Mouse (Mus musculus) lung, embryonic 14.5 days (tissue): ENCODE results near the gene Foxf1. TPM values are rescaled to one million over a fixed set of nuclear protein-coding genes. Genes with fewer than 3 reads are reported as not detected.

Source experiments
- ATAC-seq: fragments of 200-750 bp; cut with Nextera tagmentation; 2 replicates; pipeline ENCODE4 v1.8.0; 2017; ENCODE audit warnings: mild to moderate bottlenecking, moderate TSS enrichment, moderate library complexity; ENCODE audit not compliant: insufficient read depth
- DNase-seq: peaks from one replicate; pipeline ENCODE4 v3.0.0-alpha.2; 2015
- H3K27ac ChIP-seq: fragments of 300-500 bp; sonication (generic); 2 replicates; pipeline ENCODE4 v1.5.1; 2014; ENCODE audit warnings: low read depth, mild to moderate bottlenecking, moderate library complexity
- H3K27me3 ChIP-seq: fragments of 300-500 bp; sonication (generic); 2 replicates; pipeline ENCODE4 v1.6.1; 2014; ENCODE audit warnings: low read length, control low read depth; ENCODE audit not compliant: insufficient read depth
- H3K36me3 ChIP-seq: fragments of 300-500 bp; sonication (generic); 2 replicates; pipeline ENCODE4 v1.6.1; 2014; ENCODE audit warnings: control low read depth; ENCODE audit not compliant: insufficient read depth
- H3K4me1 ChIP-seq: fragments of 300-500 bp; sonication (generic); 2 replicates; pipeline ENCODE4 v1.6.1; 2014; ENCODE audit warnings: antibody characterized with exemption, control low read depth; ENCODE audit not compliant: insufficient read depth
- H3K4me2 ChIP-seq: fragments of 300-500 bp; sonication (generic); 2 replicates; pipeline ENCODE4 v1.6.1; 2014; ENCODE audit warnings: mild to moderate bottlenecking
- H3K4me3 ChIP-seq: fragments of 300-500 bp; sonication (generic); 2 replicates; pipeline ENCODE4 v1.5.1; 2014; ENCODE audit warnings: low read depth, low read length
- H3K9ac ChIP-seq: fragments of 300-500 bp; sonication (generic); 2 replicates; pipeline ENCODE4 v1.6.1; 2014
- H3K9me3 ChIP-seq: fragments of 300-500 bp; sonication (generic); 2 replicates; pipeline ENCODE4 v1.6.1; 2016; ENCODE audit warnings: low read depth, low read length, control low read depth
- CTCF ChIP-seq: IDR thresholded peaks from 2 replicates; pipeline ENCODE4 v1.5.1; 2016; ENCODE audit warnings: antibody characterized with exemption, low read depth
- WGBS: fragments of 180-500 bp; shearing (Covaris S2); extraction: QIAGEN DNeasy Blood & Tissue Kit; methylation state at CpG from one replicate; pipeline ENCODE4 v1.1.7; 2014; 5-methylcytosine and 5-hydroxymethylcytosine counted together
- polyA plus RNA-seq: library from polyadenylated mRNA; unstranded; fragments of >200 nt; fragmentation: Nextera tagmentation; extraction: Ambion mirVana; gene quantifications from 2 replicates; pipeline ENCODE4 v1.2.1, GENCODE M21; 2014

The Foxf1 gene
- polyA plus RNA-seq, 1 experiment from 2014 or later = 180 TPM

- H3K4me3 ChIP-seq = peak overlapping the region; percentile 36
- WGBS = 5% methylated on average over 6 of the region's 6 CpGs
- no peaks in the 10 kb centered on the region for H3K36me3 ChIP-seq
- DNase-seq (no peak), ATAC-seq (no peak)
- H3K27me3 ChIP-seq = peaks cover 87% of the 10 kb centered on the region
- TF ChIP-seq CTCF = no peak
- no peaks in the 10 kb centered on the region; the same call in 1 of the 2 replicates for H3K4me1 ChIP-seq
- H3K9ac ChIP-seq = no peak overlapping the region; the same call in 1 of the 2 replicates
- H3K27ac ChIP-seq = no peak overlapping the region
- H3K9me3 ChIP-seq = no peaks in the 10 kb centered on the region
- peak overlapping the region; percentile 68 for H3K4me2 ChIP-seq
Measured at GRCm38 (mm10) chr8:121126191-121126590, 42.0 kb downstream of the Foxf1 start.

DNA sequence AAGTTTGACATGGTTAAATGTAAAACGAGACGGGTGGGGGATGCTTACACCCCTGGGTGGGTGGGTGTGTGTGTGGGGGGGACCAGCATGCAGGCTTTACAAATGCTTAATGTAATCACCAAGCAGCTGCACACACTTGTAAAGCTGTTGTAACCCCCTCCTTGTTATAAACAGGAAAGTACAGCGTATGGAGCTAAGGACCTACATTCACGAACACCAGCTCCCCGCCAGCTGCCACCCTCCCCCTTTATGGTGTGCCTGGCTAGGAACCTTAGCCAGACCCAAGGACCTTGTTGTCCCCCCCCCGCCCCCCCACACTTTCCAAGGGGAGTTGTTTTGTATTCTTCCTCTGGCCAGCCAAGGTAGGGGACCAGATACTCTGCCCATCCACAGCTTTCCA is 42.5 kb downstream of the Foxf1 start:
- 6% methylated on average over 6 of the region's 6 CpGs for WGBS
- Histone ChIP-seq H3K27ac (peak overlapping the region; percentile 54; the same call in 1 of the 2 replicates), H3K4me2 (peak overlapping the region; percentile 68), H3K4me3 (peak overlapping the region; percentile 36), H3K9ac (no peak overlapping the region), H3K4me1 (no peaks in the 10 kb centered on the region; the same call in 1 of the 2 replicates), H3K9me3 (no peaks in the 10 kb centered on the region), H3K36me3 (no peaks in the 10 kb centered on the region), H3K27me3 (peaks cover 82% of the 10 kb centered on the region)
- DNase-seq (peak; percentile 55), ATAC-seq (peak; percentile 16; the same call in 1 of the 2 replicates)
- no peak for TF ChIP-seq CTCF

GRCm38 (mm10) chr8:121127291-121127701 is 43.1 kb downstream of the Foxf1 start:
- Histone ChIP-seq H3K36me3 (no peaks in the 10 kb centered on the region), H3K4me1 (no peaks in the 10 kb centered on the region; the same call in 1 of the 2 replicates), H3K27ac (peak overlapping the region; percentile 54; the same call in 1 of the 2 replicates), H3K4me3 (peak overlapping the region; percentile 44), H3K27me3 (peaks cover 76% of the 10 kb centered on the region), H3K9ac (no peak overlapping the region), H3K4me2 (peak overlapping the region; percentile 73), H3K9me3 (no peaks in the 10 kb centered on the region)
- peak; percentile 78 for ATAC-seq
- peak; percentile 96 for DNase-seq
- 1% methylated on average over 11 of the region's 11 CpGs for WGBS
- TF ChIP-seq CTCF = no peak

GRCm38 (mm10) chr8:121127756-121128375 is 43.7 kb downstream of the Foxf1 start, which contains the start of gene Foxl1:
Foxl1 (plus strand) TSS chr8:121127940.
- H3K36me3 ChIP-seq = no peaks in the 10 kb centered on the region
- WGBS = 3% methylated on average over 42 of the region's 43 CpGs
- peak within 1 kb of the TSS; percentile 44 for H3K4me3 ChIP-seq
- H3K9me3 ChIP-seq = no peaks in the 10 kb centered on the region
- TF ChIP-seq CTCF = no peak
- no peak; the same call in 1 of the 2 replicates for ATAC-seq
- peaks cover 71% of the 10 kb centered on the region for H3K27me3 ChIP-seq
- no peak for DNase-seq
- H3K9ac ChIP-seq = peak within 1 kb of the TSS; percentile 58
- peak within 1 kb of the TSS; percentile 90 for H3K27ac ChIP-seq
- H3K4me1 ChIP-seq = no peaks in the 10 kb centered on the region; the same call in 1 of the 2 replicates
- H3K4me2 ChIP-seq = peak within 1 kb of the TSS; percentile 73

- H3K4me3 ChIP-seq = peak overlapping the region; percentile 44
- H3K4me1 ChIP-seq = no peaks in the 10 kb centered on the region; the same call in 1 of the 2 replicates
- TF ChIP-seq CTCF = no peak
- H3K36me3 ChIP-seq = no peaks in the 10 kb centered on the region
- H3K27ac ChIP-seq = peak overlapping the region; percentile 90
- DNase-seq (peak; percentile 56), ATAC-seq (no peak)
- peak overlapping the region; percentile 73 for H3K4me2 ChIP-seq
- H3K9me3 ChIP-seq = no peaks in the 10 kb centered on the region
- H3K9ac ChIP-seq = peak overlapping the region; percentile 58
- 3% methylated on average over 55 of the region's 55 CpGs for WGBS
- H3K27me3 ChIP-seq = peaks cover 62% of the 10 kb centered on the region
Measured at GRCm38 (mm10) chr8:121128531-121129264, 44.5 kb downstream of the Foxf1 start.

DNA sequence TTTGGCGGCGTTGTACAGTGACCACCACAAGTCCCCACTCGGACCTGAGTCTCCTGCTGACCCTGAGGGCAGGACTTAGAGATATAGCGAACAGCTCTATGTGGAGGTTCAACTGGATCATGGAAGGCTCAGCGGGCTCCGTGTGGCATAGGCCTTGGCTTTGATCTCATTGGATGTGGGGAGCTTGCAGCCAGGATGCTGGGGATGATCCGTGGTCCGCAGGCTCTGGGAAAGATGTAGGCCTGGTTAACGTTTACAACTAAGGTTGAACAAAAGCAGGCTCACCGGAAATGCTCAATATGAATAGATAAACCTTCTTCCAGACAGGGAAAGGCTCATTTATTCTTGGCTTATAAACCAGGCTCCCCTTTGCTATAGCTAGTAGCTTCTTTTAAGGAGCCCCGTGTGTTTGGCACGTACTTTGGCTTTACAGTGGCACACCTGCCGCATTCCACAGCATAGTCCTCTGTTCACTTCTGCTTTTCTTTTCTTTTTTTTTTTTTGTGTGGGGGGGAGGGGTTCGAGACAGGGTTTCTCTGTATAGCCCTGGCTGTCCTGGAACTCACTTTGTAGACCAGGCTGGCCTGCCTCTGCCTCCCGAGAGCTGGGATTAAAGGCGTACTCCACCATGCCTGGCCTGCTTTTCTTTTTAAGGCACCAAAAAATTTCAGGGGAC is 45.2 kb downstream of the Foxf1 start:
- H3K27ac ChIP-seq = no peak overlapping the region; the same call in 1 of the 2 replicates
- no peaks in the 10 kb centered on the region; the same call in 1 of the 2 replicates for H3K4me1 ChIP-seq
- H3K4me3 ChIP-seq = peak overlapping the region; percentile 44
- no peaks in the 10 kb centered on the region for H3K9me3 ChIP-seq
- H3K27me3 ChIP-seq = peaks cover 58% of the 10 kb centered on the region
- no peaks in the 10 kb centered on the region for H3K36me3 ChIP-seq
- peak overlapping the region; percentile 73 for H3K4me2 ChIP-seq
- DNase-seq (no peak), ATAC-seq (no peak)
- WGBS = 27% methylated on average over 16 of the region's 16 CpGs
- no peak for TF ChIP-seq CTCF
- H3K9ac ChIP-seq = peak overlapping the region; percentile 58

DNA sequence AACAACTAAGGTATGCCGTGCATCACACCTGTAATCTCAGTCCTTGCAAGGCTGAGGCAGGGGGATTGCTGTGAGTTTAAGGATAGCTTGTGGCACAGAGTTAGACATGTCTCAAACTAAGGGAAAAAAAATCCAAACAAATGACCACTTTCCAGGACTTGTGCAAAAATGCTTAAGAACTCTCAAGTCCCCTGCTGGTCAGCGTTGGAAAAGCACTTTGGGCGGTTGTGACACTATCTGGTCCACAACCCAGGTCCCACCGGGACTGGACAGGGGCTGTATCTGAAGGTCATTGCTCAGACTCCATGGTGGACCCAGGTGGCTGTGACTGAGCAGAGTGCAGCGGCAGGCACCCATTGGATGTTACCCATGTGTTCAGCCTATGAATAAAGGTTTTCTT is 46.3 kb downstream of the Foxf1 start:
- DNase-seq (peak; percentile 89), ATAC-seq (no peak)
- Histone ChIP-seq H3K27me3 (peaks cover 48% of the 10 kb centered on the region), H3K4me2 (peak overlapping the region; percentile 73), H3K4me3 (peak overlapping the region; percentile 14; the same call in 1 of the 2 replicates), H3K4me1 (no peaks in the 10 kb centered on the region; the same call in 1 of the 2 replicates), H3K9me3 (no peaks in the 10 kb centered on the region), H3K9ac (no peak overlapping the region), H3K27ac (no peak overlapping the region), H3K36me3 (no peaks in the 10 kb centered on the region)
- 29% methylated on average over 5 of the region's 5 CpGs for WGBS
- peak; percentile 79 for TF ChIP-seq CTCF
